Mouse (Mus musculus): Measurements from ENCODE around the gene Gorasp1.

GRCm38 (mm10) chr9:119887144-119887901, 50.0 kb downstream of the Gorasp1 start:
- TF ChIP-seq CTCF (IDR thresholded peaks at IDR 0.05; ENCODE audit: extremely low read depth, insufficient read depth, insufficient read length, insufficient replicate concordance) (no peak), POLR2A (IDR thresholded peaks at IDR 0.05; ENCODE audit: low read depth, low read length) (no peak)
